Mouse (Mus musculus) kidney, adult 2 months (tissue): ENCODE data around the gene Fuk. TPM values are rescaled to one million over a fixed set of nuclear protein-coding genes. Genes with fewer than 3 reads are reported as not detected.
A peak's percentile ranks its signal among the peaks of the same experiment; 100 is the strongest.
"Not testable (repeated sequence)": the region's sequence is repeated elsewhere in the genome, so short reads cannot be mapped to it uniquely, and the experiment has no call there.

ENCODE experiments used
- DNase-seq: peaks from one replicate; pipeline ENCODE4 v3.0.0; 2021
- H3K27ac ChIP-seq: fragments of 200-500 bp; 2 replicates; pipeline ENCODE4 v1.5.1; 2012; ENCODE audit warnings: low read depth, low read length, control low read depth, inconsistent platforms; ENCODE audit not compliant: insufficient read depth
- H3K27me3 ChIP-seq: fragments of 200-500 bp; replicated peaks from 2 replicates; pipeline ENCODE4 v1.6.1; 2012; ENCODE audit warnings: mild to moderate bottlenecking, moderate library complexity, low read length, inconsistent platforms; ENCODE audit not compliant: control insufficient read depth, insufficient read depth
- H3K36me3 ChIP-seq: fragments of 200-500 bp; 2 replicates; pipeline ENCODE4 v1.6.1; 2012; ENCODE audit warnings: mild to moderate bottlenecking, moderate library complexity, low read length, inconsistent platforms; ENCODE audit not compliant: control insufficient read depth, insufficient read depth
- H3K4me1 ChIP-seq: fragments of 200-500 bp; 2 replicates; pipeline ENCODE4 v1.6.1; 2011; ENCODE audit warnings: low read length; ENCODE audit not compliant: control insufficient read depth, insufficient read depth
- H3K4me3 ChIP-seq: fragments of 200-500 bp; 2 replicates; pipeline ENCODE4 v1.5.1; 2011; ENCODE audit warnings: mild to moderate bottlenecking, low read depth, low read length, control low read depth; ENCODE audit not compliant: insufficient read depth
- CTCF ChIP-seq: fragments of 200-500 bp; conservative IDR thresholded peaks from 2 replicates; pipeline ENCODE4 v1.5.1; 2011; ENCODE audit warnings: low read depth, mild to moderate bottlenecking, control low read depth, low read length, moderate library complexity, mixed read lengths; ENCODE audit not compliant: insufficient read depth, insufficient read length
- POLR2A ChIP-seq: fragments of 200-500 bp; IDR thresholded peaks from one replicate; pipeline ENCODE4 v1.6.1; 2011; ENCODE audit warnings: low read depth, low read length, control low read depth
- WGBS: fragments of 180-500 bp; shearing (Covaris S2); methylation state at CpG from one replicate; pipeline ENCODE4 v1.1.7; 2018; 5-methylcytosine and 5-hydroxymethylcytosine counted together
- polyA plus RNA-seq: library from polyadenylated mRNA; depleted of rRNA; stranded (reverse); fragments of >200 nt; gene quantifications from 2 replicates; pipeline ENCODE4 v1.2.3, GENCODE M21; 2012

The Fuk gene
- polyA plus RNA-seq, 1 experiment = 17.9 TPM

DNA sequence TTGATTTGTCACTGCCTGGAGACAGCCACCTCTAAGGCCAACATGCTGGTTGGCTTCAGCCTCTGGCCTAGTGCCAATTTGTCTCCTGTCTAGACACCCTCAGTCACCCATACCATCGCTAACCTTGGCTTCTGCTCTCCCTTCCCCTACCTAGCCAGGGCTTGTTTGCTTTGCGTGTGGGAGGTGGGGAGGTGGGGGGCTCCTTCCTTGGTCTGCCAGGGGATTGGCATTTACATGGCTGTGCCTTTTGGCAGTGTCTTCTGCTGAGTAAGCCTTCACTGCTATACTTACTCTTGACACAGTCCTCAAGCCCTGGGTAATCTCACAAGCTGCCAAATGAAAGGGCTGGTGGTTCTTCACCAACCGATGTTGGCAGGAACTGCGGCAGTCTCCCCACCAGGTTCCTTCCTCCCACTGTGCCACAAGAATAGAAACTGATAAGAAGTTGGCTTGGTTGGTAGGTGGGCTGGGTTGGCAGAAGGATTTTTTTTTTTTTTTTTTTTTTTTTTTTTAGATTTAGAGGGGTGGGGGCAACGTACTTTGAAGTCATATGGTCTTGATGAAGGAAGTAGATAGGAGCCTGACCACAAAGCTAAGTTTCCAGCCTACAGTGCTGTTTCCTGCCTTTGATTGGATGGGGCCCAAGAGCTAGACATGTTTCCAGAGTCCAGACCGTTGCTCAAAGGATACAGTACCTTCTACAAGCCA is 36.7 kb upstream of the Fuk start:
- TF ChIP-seq CTCF (no peak), POLR2A (no peak)
- no peaks in the 10 kb centered on the region for H3K27me3 ChIP-seq
- H3K36me3 ChIP-seq = no peaks in the 10 kb centered on the region
- H3K4me3 ChIP-seq = no peak overlapping the region
- peak; percentile 72 for DNase-seq
- H3K27ac ChIP-seq = peak overlapping the region; percentile 49
- H3K4me1 ChIP-seq = peaks cover 14% of the 10 kb centered on the region
- 35% methylated on average over 6 of the region's 6 CpGs for WGBS

DNA sequence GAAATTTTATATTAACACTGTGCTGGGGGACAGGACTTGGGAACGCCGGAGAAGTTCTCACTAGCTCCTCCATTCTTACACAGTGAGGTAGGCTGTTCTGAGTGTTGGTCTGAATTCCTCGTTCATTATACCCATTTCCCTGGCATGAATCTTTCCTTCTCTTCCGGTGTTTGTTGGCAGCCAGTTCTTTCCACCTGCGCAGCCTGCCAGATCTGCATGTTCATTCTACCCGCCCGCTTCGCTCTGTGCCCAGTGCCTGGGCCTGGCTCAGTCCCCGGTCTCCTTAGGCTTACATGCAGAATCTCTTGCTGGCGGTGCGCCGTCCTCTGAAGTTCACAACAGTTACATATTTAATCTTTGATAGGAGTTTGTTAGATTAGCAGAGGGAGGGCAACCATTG is 33.9 kb upstream of the Fuk start:
- no peak for DNase-seq
- no peak overlapping the region for H3K27ac ChIP-seq
- TF ChIP-seq CTCF = no peak
- no peak for TF ChIP-seq POLR2A
- no peak overlapping the region for H3K4me3 ChIP-seq
- no peaks in the 10 kb centered on the region for H3K36me3 ChIP-seq
- peaks cover 15% of the 10 kb centered on the region for H3K4me1 ChIP-seq
- WGBS = 82% methylated on average over 12 of the region's 12 CpGs
- no peaks in the 10 kb centered on the region for H3K27me3 ChIP-seq

DNA sequence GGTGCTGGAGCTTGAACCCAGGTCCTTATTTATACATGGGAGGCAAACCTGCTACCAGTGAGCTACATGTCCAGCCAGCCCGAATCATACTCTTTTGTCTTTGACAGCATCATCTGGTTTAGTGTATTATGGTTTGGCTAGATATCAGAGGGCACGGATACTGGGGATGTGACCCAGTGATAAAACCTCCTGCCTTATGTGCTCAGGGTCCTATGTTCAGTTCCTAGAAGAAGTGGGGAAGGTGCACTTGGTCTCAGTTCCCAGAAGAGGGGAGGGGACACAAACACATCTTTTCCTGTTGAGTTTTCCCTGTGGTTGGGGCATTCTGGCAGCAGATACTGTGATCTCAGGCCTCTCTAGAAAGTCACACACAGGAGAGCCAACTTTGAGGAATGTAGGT is 31.0 kb upstream of the Fuk start:
- no peak for TF ChIP-seq CTCF
- no peak for TF ChIP-seq POLR2A
- DNase-seq = no peak
- H3K4me3 ChIP-seq = no peak overlapping the region
- H3K27ac ChIP-seq = no peak overlapping the region
- no peaks in the 10 kb centered on the region for H3K36me3 ChIP-seq
- no peaks in the 10 kb centered on the region for H3K27me3 ChIP-seq
- H3K4me1 ChIP-seq = peaks cover 4% of the 10 kb centered on the region; the same call in 1 of the 2 replicates
- WGBS = 83% methylated on average over 2 of the region's 2 CpGs

DNA sequence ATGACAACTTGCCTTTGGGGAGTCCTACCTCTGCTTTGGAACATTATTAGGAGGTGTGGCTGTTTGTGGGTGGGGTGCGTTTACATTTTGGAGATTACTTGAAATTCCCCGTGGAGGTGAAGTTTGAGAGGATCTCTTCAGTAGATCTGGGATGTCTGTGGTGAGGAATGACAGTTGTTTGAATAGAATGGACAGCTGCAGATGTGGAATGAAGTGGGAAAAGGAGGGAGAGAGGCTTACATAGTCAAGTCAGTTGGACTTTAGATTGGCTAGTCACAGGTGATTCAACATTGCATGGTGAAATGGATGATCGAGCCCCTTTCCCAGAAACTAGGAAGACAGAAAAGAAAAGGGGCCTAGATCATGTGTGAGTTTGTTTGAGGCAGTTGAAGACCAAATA is 30.2 kb upstream of the Fuk start:
- Histone ChIP-seq H3K4me1 (peaks cover 4% of the 10 kb centered on the region; the same call in 1 of the 2 replicates), H3K27me3 (no peaks in the 10 kb centered on the region), H3K27ac (no peak overlapping the region), H3K4me3 (no peak overlapping the region), H3K36me3 (no peaks in the 10 kb centered on the region)
- no peak for DNase-seq
- 75% methylated on average over 3 of the region's 3 CpGs for WGBS
- no peak for TF ChIP-seq CTCF
- no peak for TF ChIP-seq POLR2A

DNA sequence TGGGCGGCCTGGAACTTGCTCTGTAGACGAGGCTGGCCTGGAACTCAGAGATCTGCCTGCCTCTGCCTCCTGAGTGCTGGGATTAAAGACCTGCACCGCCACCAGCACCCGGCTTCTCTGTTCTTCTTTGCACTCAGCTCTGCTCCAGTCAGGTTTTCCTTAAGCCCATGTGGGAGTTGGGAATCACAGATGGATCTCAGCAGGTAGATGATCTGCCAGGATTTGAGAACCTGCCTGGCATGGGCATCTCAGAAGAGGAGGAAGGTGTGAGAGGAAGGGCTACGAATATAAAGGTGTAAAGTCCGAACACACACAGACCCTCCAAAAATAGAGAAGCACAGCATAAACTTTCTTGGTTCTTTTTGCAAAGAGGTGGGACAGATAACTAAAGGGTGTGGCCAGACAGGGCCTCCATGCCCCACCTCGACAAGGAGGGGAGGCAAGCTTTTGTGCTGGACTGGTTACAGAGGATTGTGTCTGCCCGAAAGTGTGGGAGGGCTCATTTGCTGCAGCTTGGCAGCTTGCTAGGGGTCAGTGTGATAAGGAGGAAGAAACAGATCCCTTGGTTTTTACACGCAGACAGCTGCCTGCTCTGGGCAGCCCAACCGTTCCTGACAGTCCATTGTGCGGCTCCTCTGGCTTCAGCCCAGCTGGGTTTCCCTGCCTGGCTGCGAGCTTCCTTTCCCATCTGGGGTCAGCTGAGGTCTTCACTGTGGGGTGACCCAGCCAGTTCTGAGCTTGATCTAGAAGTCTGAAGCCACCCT is 29.1 kb upstream of the Fuk start:
- Histone ChIP-seq H3K4me1 (peaks cover 4% of the 10 kb centered on the region; the same call in 1 of the 2 replicates), H3K4me3 (no peak overlapping the region), H3K36me3 (no peaks in the 10 kb centered on the region), H3K27ac (no peak overlapping the region; the same call in 1 of the 2 replicates), H3K27me3 (no peaks in the 10 kb centered on the region)
- TF ChIP-seq POLR2A (no peak), CTCF (no peak)
- peak; percentile 86 for DNase-seq
- WGBS = 52% methylated on average over 12 of the region's 12 CpGs

DNA sequence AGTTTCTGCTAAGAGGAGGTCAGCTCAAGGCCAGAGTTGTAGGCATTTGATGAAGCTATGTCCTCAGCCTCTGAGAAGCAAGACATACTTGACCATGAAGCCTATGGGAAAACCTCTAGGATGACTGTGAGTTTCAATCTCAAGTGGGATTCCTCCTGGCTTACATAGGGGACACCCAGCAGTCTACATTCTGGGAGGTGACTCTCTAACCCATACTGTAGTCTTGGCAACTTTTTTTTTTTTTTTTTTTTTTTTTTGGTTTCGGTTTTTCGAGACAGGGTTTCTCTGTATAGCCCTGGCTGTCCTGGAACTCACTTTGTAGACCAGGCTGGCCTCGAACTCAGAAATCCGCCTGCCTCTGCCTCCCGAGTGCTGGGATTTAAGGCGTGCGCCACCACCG is 27.4 kb upstream of the Fuk start:
- H3K27me3 ChIP-seq, H3K27ac ChIP-seq, H3K4me3 ChIP-seq, H3K4me1 ChIP-seq, DNase-seq, H3K36me3 ChIP-seq: not testable (repeated sequence)
- WGBS = 95% methylated on average over 8 of the region's 8 CpGs

DNA sequence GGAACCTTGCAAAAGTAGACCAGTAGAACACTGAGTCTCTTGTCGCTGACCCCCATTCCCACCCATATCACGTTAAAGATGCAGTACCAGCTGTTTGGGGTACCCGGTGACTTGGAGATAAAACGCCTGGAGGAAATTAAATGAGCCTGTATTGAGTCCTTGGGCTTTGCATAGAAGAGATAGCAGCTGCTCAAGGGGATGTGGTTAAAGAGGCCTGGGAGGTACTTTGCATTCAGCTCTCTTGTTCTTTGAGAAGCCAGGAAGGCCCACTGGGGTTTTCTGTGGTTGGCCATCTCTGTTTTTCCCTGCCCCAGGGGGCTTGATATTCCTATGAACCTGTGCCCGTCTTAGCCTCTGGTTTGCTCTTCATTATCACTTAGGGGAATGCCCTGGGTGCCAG is 26.8 kb upstream of the Fuk start:
- Histone ChIP-seq H3K4me1 (peaks cover 4% of the 10 kb centered on the region; the same call in 1 of the 2 replicates), H3K4me3 (no peak overlapping the region), H3K27ac (no peak overlapping the region), H3K27me3 (no peaks in the 10 kb centered on the region), H3K36me3 (no peaks in the 10 kb centered on the region)
- DNase-seq = no peak
- no peak for TF ChIP-seq POLR2A
- no peak for TF ChIP-seq CTCF
- 85% methylated on average over 5 of the region's 5 CpGs for WGBS
